Mouse (Mus musculus): ENCODE results near the gene Immp2l.
A peak's percentile ranks its signal among the peaks of the same experiment; 100 is the strongest.

Immp2l gene

GRCm38 (mm10) chr12:41510588-41510987 lies 486.7 kb downstream of the Immp2l start:
- DNase-seq (ENCODE audit: low read depth in 2 of 2, low spot score in 2 of 2), result no peak

DNA sequence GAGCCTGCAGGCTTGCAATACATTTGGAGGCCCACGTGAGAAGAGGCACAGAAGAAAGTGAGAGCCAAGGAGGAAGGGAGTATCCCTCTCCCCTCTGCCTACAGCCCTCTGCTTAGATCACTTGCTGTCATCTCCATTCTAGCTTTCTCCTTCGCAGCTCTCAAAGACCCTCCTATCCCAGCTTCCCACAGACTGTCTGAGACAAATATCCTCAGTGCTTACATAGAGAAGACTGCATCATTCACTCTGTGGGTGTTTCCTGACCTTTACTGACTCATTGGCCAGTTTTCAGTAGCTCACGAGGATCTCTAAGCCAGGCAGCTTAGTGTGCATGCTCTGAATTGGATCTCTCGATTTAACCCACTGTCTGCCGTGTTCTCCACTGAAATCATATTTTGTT lies 495.0 kb downstream of the Immp2l start:
- DNase-seq (ENCODE audit: low read depth in 2 of 2, low spot score in 2 of 2), result no peak

- DNase-seq (ENCODE audit: low read depth in 2 of 2, low spot score in 2 of 2), result no peak
Observed at GRCm38 (mm10) chr12:41520326-41520725, 496.4 kb downstream of the Immp2l start.

DNA sequence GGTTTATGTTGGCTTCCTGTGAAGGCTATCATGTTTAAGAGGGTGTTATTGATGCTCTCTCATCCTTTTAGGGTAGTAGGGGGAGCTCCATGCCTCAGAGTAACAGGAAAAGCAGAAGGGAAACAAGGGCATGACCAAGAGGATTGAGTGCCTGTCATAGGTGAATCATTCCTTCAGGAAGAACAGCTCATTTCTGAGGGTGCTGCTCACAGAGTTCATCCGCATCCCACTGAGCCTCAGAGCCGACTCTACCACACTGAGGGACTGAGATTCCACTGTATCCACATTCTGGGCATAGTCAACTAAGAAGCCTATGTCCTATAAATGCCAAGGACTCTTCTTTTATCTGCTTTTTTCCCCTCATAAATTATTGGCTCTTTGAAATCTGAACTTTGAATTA lies 497.8 kb downstream of the Immp2l start:
- no peak for DNase-seq (ENCODE audit: low read depth in 2 of 2, low spot score in 2 of 2)

DNA sequence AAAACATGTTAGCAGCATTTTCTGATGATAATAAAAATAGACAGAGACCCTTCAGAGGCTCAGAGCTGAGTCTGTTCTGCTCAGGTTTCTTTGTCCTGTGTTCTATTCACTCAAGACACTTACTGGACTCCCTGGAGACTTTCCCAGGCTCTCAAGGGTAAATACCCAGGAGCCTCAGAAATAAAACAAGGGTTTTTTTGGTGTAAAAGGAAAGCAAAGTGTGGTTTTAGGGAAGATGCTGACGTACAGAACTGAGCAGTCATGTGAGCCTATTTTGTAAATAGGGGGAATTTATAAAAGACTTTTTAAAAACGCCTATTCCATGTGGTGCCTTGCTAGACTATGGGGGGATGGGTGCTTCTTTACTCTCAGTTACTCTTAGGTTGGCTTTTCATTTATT lies 502.8 kb downstream of the Immp2l start:
- no peak for DNase-seq (ENCODE audit: low read depth in 2 of 2, low spot score in 2 of 2)

DNA sequence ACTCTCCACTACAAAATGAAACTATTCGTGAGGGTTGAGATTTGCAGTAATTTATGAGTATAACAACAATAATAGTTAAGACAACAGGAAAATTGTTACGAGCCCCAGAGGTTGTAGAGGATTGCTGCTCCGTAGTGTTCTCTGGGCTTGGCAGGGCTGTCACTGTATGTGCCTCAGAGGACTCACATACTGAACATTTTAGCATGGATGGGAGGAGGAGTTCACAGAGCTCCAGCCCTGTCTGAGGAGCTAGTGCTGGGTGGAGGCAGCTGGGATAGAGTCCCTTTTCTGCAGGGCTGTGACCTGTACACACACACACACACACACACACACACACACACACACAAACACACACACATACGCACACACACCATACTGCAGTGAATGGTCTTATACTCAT lies 504.5 kb downstream of the Immp2l start:
- no peak for DNase-seq (ENCODE audit: low read depth in 2 of 2, low spot score in 2 of 2)

GRCm38 (mm10) chr12:41539989-41540388 lies 516.1 kb downstream of the Immp2l start:
- no peak for DNase-seq (ENCODE audit: low read depth in 2 of 2, low spot score in 2 of 2)

GRCm38 (mm10) chr12:41551578-41551977 lies 527.7 kb downstream of the Immp2l start:
- DNase-seq (ENCODE audit: low read depth in 2 of 2, low spot score in 2 of 2), result no peak

DNA sequence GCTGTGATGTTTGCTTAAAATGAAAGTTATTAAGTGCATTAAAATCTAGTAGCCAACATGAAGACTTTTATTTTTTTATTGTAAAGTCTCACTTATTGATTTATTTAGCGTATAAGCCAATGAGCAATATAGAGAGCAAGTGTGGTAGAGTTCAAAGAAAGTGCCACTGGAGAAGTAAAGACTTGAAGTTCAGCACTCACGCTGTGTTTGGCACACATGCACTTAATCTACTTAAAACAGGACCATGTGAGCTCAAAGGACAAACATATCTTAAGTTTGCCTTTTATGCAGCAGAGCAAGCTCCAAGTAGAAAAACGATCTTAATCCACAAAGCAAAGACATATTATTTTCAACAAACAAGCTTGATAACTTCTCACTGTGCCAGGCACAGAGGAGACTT lies 533.9 kb downstream of the Immp2l start:
- no peak for DNase-seq (ENCODE audit: low read depth in 2 of 2, low spot score in 2 of 2)

DNA sequence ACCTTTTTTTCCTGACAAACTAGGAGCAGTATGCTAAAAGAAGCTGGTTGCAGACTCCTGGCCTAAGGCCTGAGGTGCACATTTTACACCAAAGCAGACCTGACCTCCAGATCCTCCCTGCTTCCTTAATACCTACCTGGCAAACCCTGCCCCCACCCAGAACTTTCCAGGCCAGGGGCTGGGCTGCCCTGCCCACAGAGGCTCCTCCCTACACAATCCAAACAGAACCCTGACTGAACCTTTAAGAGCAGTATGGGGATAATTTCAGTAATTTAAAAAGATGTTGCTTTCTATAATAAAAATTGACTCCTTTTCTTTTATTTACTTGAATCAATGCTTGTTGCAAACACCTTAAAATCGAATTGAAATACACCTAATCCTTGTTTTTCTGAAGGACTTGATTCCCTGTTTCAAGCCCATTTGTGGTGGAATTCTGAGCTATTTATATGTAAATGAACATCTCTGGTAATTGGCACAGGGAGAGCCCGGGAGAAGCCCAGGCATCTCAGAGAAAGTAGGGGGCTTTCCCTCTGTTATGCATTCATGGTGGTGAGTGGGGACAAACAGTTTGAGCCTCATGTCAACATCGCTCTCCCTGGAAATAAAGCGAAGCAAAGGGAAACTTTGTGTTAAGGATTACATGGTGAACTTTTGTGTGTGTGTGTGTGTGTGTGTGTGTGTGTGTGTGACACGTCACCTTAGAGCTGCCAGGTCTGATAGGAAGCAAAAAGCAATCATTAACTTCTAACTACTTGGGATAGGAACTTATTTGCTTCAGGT lies 535.3 kb downstream of the Immp2l start:
- DNase-seq (ENCODE audit: low read depth in 2 of 2, low spot score in 2 of 2), result no peak

DNA sequence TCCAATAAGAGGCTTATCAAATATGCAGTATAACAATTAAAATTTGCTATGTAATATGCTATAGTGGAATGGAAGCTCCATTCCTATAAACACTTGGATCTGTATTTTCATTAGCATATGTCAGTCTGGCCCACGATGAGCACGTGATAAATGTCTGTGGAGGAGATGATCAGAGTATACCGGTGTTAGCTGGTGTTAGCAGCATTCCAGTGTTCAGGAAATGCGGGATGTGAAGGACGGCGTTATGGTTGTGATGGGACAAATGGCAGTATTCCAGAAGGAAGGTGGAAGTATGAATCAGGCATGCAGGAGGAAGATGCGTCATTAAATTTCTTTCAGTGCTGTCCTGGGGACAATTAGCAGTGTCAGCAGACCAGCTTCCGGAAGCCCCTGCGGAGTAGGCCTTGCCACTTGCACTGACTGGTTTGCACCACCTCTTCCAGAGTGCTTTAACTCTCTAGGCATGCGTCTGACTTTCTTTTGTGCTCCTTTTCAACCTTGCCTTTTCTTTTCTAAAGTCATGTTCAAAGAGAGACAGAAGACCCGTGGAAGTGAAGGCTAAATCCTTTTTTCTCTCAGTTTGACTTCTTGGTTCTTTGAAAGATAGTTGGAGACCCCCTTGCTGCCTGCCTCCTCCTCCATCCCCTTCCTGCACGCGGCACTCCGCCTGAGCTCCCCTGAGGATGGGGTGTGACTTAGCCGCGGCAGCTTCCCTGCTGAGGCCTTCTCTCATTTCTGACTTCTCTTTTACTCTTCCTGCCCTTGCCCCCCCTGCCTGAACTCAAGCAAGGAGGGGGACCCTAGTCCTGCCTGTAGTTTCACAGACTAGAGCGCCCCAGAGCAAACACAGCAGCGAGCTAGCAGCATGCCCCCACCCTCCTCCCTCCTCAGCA lies 541.9 kb downstream of the Immp2l start:
- DNase-seq (ENCODE audit: low read depth in 2 of 2, low spot score in 2 of 2), result peak in 1 of 2 experiments; percentile 1

- no peak for DNase-seq (ENCODE audit: low read depth in 2 of 2, low spot score in 2 of 2)
Observed at GRCm38 (mm10) chr12:41566433-41566794, 542.5 kb downstream of the Immp2l start.

GRCm38 (mm10) chr12:41573754-41574153 lies 549.9 kb downstream of the Immp2l start:
- DNase-seq (ENCODE audit: low read depth in 2 of 2, low spot score in 2 of 2), result no peak

DNA sequence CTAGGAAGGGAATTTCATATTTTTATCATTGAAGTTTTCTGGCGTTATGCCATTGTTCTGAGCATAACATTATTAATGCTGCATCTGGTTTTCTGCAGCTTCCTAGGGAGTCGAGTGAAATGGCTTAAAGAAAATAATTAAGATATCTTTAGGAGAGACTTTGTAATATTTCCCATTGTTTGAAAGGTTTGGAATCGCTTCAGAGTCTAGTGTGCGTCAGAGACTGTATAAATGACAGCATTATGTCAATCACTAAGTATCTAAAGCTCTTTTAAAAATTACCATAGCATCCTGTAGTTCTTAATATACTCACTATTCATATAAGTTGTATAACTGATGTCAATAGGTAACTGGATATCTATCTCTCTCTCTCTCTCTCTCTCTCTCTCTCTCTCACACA lies 551.3 kb downstream of the Immp2l start:
- DNase-seq (ENCODE audit: low read depth in 2 of 2, low spot score in 2 of 2), result no peak

- no peak for DNase-seq (ENCODE audit: low read depth in 2 of 2, low spot score in 2 of 2)
Observed at GRCm38 (mm10) chr12:41593401-41593800, 569.5 kb downstream of the Immp2l start.

- DNase-seq (ENCODE audit: low read depth in 2 of 2, low spot score in 2 of 2), result no peak
Observed at GRCm38 (mm10) chr12:41594037-41594436, 570.1 kb downstream of the Immp2l start.

DNA sequence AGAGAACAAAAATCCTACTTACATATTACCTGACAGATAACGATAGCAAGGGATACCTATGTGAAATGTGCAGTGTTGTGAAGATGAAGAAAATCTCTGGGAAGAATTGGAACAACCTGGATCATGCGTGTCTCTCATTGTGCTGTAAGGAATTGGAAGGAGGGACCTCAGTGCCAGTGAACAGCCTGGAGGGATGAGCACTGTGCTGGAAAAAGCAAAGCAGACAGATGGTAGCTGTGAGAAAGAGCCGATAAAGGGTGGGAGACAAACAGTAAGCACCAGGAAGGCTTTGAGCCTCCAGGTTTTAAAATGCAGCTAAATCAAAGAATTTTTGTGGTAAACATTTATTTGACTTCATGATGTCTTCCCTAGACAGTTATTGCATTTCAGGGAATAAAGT lies 591.4 kb downstream of the Immp2l start:
- no peak for DNase-seq (ENCODE audit: low read depth in 2 of 2, low spot score in 2 of 2)

DNA sequence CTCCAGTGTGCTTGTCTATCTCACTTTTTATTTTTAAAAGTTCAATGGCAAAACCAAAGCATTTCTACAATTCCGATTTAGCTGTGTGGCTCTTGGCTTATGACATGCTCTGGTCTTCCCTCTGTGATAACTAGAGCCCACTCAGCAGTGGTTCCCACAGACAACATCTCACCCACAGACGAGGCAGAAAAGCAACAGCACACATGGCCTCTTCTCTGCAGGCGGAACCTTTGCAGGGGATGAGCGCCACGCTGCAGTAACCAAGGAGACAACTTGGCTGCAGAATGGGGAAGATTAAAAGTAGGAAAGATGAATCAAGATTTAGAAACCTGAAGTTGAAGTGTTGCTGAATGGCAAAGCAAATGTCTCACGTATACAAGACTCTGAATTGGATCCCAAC lies 597.5 kb downstream of the Immp2l start:
- no peak for DNase-seq (ENCODE audit: low read depth in 2 of 2, low spot score in 2 of 2)

GRCm38 (mm10) chr12:41643262-41643661 lies 619.4 kb downstream of the Immp2l start:
- no peak for DNase-seq (ENCODE audit: low read depth in 2 of 2, low spot score in 2 of 2)

DNA sequence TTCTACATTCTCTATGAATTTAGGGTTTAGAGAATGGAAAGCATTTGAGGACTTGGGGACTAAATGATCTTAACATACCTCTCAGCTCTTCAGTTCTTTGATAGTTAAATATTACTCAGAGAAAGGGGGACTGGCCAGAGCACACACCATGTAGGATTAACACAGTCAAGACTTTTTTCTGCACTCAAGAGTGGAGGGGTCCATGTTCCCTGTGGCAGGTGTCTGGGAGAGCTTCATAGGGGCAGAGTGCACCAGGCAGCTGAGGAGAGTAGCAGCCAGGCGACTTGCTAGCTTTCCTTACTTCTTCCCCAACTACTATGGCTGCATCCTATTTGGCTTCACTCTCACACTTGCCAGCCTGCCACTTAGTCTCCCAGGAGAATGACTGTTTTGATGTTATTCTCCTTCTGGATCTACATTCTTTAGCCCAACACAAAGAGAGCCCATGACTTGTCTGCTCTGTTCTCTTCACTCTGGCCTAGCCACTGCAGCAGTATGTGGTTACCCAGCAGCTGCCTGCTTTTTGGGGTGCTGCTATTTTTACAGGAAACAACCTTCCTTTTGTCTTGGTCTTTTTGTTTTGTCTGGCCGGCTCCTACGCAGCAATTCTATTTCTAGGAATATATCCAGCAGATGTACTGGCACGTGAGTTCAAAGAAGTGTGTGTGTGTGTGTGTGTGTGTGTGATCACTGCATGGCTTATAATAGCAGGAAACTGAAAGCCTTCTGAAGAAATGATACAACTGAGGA lies 621.1 kb downstream of the Immp2l start:
- no peak for DNase-seq (ENCODE audit: low read depth in 2 of 2, low spot score in 2 of 2)

DNA sequence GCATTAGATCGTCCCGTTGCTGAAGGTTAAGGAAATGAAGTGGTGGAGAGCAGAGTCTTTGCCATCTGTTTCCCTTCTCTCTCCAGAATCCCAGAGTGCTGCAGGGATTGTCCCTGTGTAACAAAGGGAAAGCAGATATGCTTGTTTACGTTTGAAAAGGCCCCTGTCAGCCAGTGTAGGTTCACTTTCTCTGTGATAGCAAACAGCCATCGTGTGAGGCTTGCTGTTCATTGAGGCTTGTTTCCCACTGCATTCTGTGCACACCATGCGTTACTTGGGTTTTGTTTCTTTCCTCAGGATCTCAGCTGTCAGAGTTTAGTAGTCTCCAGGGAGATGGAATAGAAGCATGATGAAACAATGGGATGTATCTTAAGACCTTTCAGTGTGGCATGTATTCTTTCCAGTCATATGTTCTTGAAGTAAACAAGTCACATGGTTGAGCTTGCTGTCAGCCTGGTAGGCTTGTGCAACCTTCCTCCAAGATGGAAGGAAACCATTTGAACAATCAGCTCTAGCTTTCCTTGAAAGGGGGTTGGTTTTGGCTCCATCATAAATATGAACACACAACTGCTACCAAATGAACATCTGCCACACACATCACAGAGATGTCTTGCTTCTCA lies 623.2 kb downstream of the Immp2l start:
- no peak for DNase-seq (ENCODE audit: low read depth in 2 of 2, low spot score in 2 of 2)
